Mouse (Mus musculus) limb, embryonic 11.5 days (tissue): ENCODE measurements around the gene Abhd4. TPM values are rescaled to one million over a fixed set of nuclear protein-coding genes. Genes with fewer than 3 reads are reported as not detected.

Experiments
- ATAC-seq: fragments of 200-750 bp; cut with Nextera tagmentation; 2 replicates; pipeline ENCODE4 v1.8.0; 2017; ENCODE audit warnings: low read depth; ENCODE audit not compliant: insufficient number of reproducible peaks, low FRiP score, low TSS enrichment
- DNase-seq: peaks from one replicate; pipeline ENCODE4 v3.0.0-alpha.2; 2015; ENCODE audit warnings: low spot score
- H3K27ac ChIP-seq: fragments of 300-500 bp; sonication (generic); replicated peaks from 2 replicates; pipeline ENCODE4 v1.5.1; 2014; ENCODE audit warnings: low read depth, mild to moderate bottlenecking, low read length
- H3K27me3 ChIP-seq: fragments of 300-500 bp; sonication (generic); 2 replicates; pipeline ENCODE4 v1.6.1; 2014; ENCODE audit warnings: mild to moderate bottlenecking, low read length, mixed read lengths; ENCODE audit not compliant: control insufficient read depth, insufficient read depth
- H3K36me3 ChIP-seq: fragments of 300-500 bp; sonication (generic); 2 replicates; pipeline ENCODE4 v1.6.1; 2014; ENCODE audit warnings: mild to moderate bottlenecking, low read length, moderate library complexity, mixed read lengths; ENCODE audit not compliant: control insufficient read depth, insufficient read depth
- H3K4me1 ChIP-seq: fragments of 300-500 bp; sonication (generic); 2 replicates; pipeline ENCODE4 v1.6.1; 2014; ENCODE audit warnings: low read length, mixed read lengths; ENCODE audit not compliant: control insufficient read depth, insufficient read depth
- H3K4me2 ChIP-seq: fragments of 300-500 bp; sonication (generic); 2 replicates; pipeline ENCODE4 v1.6.1; 2014; ENCODE audit warnings: low read depth, mild to moderate bottlenecking, moderate library complexity; ENCODE audit not compliant: severe bottlenecking
- H3K4me3 ChIP-seq: fragments of 300-500 bp; sonication (generic); 2 replicates; pipeline ENCODE4 v1.5.1; 2014; ENCODE audit warnings: low read depth, low read length
- H3K9ac ChIP-seq: fragments of 300-500 bp; sonication (generic); 2 replicates; pipeline ENCODE4 v1.6.1; 2014; ENCODE audit warnings: mild to moderate bottlenecking, low read length
- H3K9me3 ChIP-seq: fragments of 300-500 bp; sonication (generic); 2 replicates; pipeline ENCODE4 v1.6.1; 2016; ENCODE audit warnings: low read length; ENCODE audit not compliant: control insufficient read depth
- WGBS: fragments of 180-500 bp; shearing (Covaris S2); extraction: QIAGEN DNeasy Blood & Tissue Kit; methylation state at CpG from one replicate; pipeline ENCODE4 v1.1.7; 2014; 5-methylcytosine and 5-hydroxymethylcytosine counted together
- polyA plus RNA-seq: library from polyadenylated mRNA; unstranded; fragments of >200 nt; fragmentation: Nextera tagmentation; extraction: Ambion mirVana; gene quantifications from 2 replicates; pipeline ENCODE4 v1.2.1, GENCODE M21; 2014

The Abhd4 gene
- polyA plus RNA-seq, 1 experiment from 2014 or later = 38.9 TPM

GRCm38 (mm10) chr14:54209932-54210331 lies 44.1 kb upstream of the Abhd4 start:
- Histone ChIP-seq H3K9me3 (no peaks in the 10 kb centered on the region), H3K27me3 (no peaks in the 10 kb centered on the region), H3K4me3 (no peak overlapping the region), H3K4me2 (no peak overlapping the region), H3K9ac (no peak overlapping the region), H3K36me3 (no peaks in the 10 kb centered on the region), H3K27ac (no peak overlapping the region), H3K4me1 (no peaks in the 10 kb centered on the region)
- DNase-seq (no peak), ATAC-seq (no peak)
- WGBS = 80% methylated on average over 5 of the region's 5 CpGs

DNA sequence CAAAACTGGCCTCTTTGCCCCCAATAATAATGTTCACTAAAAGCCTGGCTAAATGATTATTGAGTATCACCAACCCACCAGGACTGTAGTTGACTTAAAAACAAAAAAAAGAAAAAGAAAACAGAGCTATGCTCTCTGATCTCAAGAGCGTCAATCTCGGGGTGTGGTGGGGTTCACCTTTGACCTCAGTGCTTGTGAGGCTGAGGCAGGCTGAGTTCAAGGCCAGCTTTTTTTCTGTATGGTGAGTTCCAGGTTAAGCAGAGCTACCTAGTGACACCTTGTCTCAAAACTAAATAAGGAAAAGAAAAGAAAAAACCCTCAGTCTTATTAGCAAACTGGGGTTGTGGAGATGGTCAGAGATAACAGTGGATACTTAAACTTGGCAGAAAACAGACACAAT lies 43.6 kb upstream of the Abhd4 start:
- DNase-seq = no peak
- no peaks in the 10 kb centered on the region for H3K4me1 ChIP-seq
- 96% methylated on average over 2 of the region's 2 CpGs for WGBS
- H3K4me3 ChIP-seq = no peak overlapping the region
- H3K27me3 ChIP-seq = no peaks in the 10 kb centered on the region
- no peaks in the 10 kb centered on the region for H3K36me3 ChIP-seq
- H3K27ac ChIP-seq = no peak overlapping the region
- no peak overlapping the region for H3K9ac ChIP-seq
- ATAC-seq = no peak
- no peak overlapping the region for H3K4me2 ChIP-seq
- H3K9me3 ChIP-seq = no peaks in the 10 kb centered on the region

DNA sequence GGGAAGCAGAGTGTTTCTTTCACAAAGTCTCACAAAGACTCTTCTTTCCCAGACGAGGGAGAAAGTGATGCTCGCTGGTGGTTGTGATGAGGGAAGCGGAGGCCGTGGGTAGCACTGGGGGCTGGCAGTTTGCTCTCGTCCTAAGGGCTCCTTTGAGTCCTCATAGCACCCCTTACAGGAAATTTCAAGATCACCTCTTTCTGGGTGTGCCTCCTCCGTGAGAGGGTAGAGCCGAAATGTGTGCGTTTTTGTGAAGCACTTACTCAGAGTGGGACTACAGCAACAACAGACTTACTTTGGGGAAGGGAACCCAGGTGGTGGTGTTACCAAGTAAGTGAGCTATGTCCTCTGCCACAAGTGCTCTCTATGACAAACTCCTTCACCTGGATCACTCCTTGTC lies 42.8 kb upstream of the Abhd4 start:
- 92% methylated on average over 8 of the region's 8 CpGs for WGBS
- no peaks in the 10 kb centered on the region for H3K4me1 ChIP-seq
- DNase-seq (no peak), ATAC-seq (no peak)
- no peaks in the 10 kb centered on the region for H3K36me3 ChIP-seq
- no peaks in the 10 kb centered on the region for H3K9me3 ChIP-seq
- H3K4me3 ChIP-seq = no peak overlapping the region
- no peak overlapping the region for H3K4me2 ChIP-seq
- no peak overlapping the region for H3K9ac ChIP-seq
- H3K27ac ChIP-seq = no peak overlapping the region
- no peaks in the 10 kb centered on the region for H3K27me3 ChIP-seq

DNA sequence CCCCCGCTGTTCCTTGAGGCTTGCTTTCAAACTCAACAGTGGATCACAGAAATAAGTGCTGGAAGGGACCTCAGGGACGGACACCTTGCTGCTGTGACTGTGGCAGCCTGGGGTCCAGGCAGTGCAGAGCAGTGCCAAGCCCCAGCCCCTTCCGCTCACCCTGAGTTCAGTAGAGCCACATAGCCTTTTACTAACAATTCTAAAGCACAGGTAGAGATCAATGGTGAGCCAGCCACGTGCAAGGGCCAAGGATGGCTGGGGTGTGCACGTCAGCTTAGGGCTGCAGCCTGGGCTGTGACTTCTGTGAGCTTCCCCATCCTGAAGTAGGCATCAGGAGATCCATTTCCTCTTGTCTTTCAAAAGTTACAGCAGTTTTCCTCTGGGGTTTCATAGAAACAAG lies 42.2 kb upstream of the Abhd4 start:
- no peaks in the 10 kb centered on the region for H3K9me3 ChIP-seq
- H3K27ac ChIP-seq = no peak overlapping the region
- DNase-seq (no peak), ATAC-seq (no peak)
- H3K36me3 ChIP-seq = no peaks in the 10 kb centered on the region
- H3K4me1 ChIP-seq = no peaks in the 10 kb centered on the region
- no peak overlapping the region for H3K4me2 ChIP-seq
- H3K4me3 ChIP-seq = no peak overlapping the region
- WGBS = 88% methylated on average over 5 of the region's 5 CpGs
- H3K9ac ChIP-seq = no peak overlapping the region
- H3K27me3 ChIP-seq = no peaks in the 10 kb centered on the region

- Histone ChIP-seq H3K4me2 (no peak overlapping the region), H3K36me3 (no peaks in the 10 kb centered on the region), H3K27me3 (no peaks in the 10 kb centered on the region), H3K4me1 (peaks cover 2% of the 10 kb centered on the region; the same call in 1 of the 2 replicates), H3K4me3 (no peak overlapping the region), H3K27ac (no peak overlapping the region), H3K9me3 (no peaks in the 10 kb centered on the region), H3K9ac (no peak overlapping the region)
- ATAC-seq (no peak), DNase-seq (no peak)
- WGBS = 93% methylated on average over 2 of the region's 2 CpGs
Measured at GRCm38 (mm10) chr14:54213734-54214133, 40.3 kb upstream of the Abhd4 start.

GRCm38 (mm10) chr14:54214477-54214876 lies 39.5 kb upstream of the Abhd4 start:
- H3K27ac ChIP-seq = no peak overlapping the region

DNA sequence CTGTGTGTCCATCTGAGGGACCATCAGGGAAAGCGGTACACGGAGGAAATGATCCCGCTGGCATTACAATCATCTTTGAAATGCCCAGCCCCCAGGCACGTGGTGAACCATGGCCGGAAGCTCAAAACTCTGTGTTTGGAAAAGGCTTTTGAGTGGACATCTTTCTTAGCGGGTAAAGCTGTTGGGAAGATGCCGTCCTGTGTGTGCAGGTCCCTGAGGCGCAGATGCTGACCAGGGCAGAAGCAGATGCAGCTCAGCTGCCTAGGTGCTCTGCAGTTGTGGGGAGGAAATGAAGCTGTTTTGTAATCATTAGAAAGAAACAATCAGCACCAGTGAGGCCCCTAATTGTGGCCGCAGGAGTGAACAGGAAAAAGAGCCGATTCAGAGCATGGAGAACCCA lies 39.1 kb upstream of the Abhd4 start:
- no peak overlapping the region for H3K4me3 ChIP-seq
- H3K27me3 ChIP-seq = no peaks in the 10 kb centered on the region
- no peaks in the 10 kb centered on the region for H3K9me3 ChIP-seq
- H3K9ac ChIP-seq = no peak overlapping the region
- no peak overlapping the region for H3K27ac ChIP-seq
- H3K4me1 ChIP-seq = peaks cover 8% of the 10 kb centered on the region
- no peak for DNase-seq
- H3K4me2 ChIP-seq = no peak overlapping the region
- no peaks in the 10 kb centered on the region for H3K36me3 ChIP-seq
- 65% methylated on average over 10 of the region's 10 CpGs for WGBS
- ATAC-seq = no peak

More at GRCm38 (mm10) chr14:54214477-54214876, 39.5 kb upstream of the Abhd4 start:
- no peak overlapping the region for H3K4me2 ChIP-seq
- H3K36me3 ChIP-seq = no peaks in the 10 kb centered on the region
- DNase-seq (no peak), ATAC-seq (no peak)
- no peak overlapping the region for H3K9ac ChIP-seq
- 29% methylated on average over 2 of the region's 2 CpGs for WGBS
- H3K4me3 ChIP-seq = no peak overlapping the region
- no peaks in the 10 kb centered on the region for H3K9me3 ChIP-seq
- H3K27me3 ChIP-seq = no peaks in the 10 kb centered on the region
- peaks cover 8% of the 10 kb centered on the region for H3K4me1 ChIP-seq

GRCm38 (mm10) chr14:54216126-54216525 lies 37.9 kb upstream of the Abhd4 start:
- WGBS = 78% methylated on average over 7 of the region's 7 CpGs
- H3K9ac ChIP-seq = no peak overlapping the region
- no peak overlapping the region for H3K4me2 ChIP-seq
- H3K4me1 ChIP-seq = peaks cover 8% of the 10 kb centered on the region
- no peaks in the 10 kb centered on the region for H3K9me3 ChIP-seq
- H3K36me3 ChIP-seq = no peaks in the 10 kb centered on the region
- no peak overlapping the region for H3K27ac ChIP-seq
- DNase-seq = no peak
- H3K27me3 ChIP-seq = no peaks in the 10 kb centered on the region
- ATAC-seq = no peak
- no peak overlapping the region for H3K4me3 ChIP-seq

DNA sequence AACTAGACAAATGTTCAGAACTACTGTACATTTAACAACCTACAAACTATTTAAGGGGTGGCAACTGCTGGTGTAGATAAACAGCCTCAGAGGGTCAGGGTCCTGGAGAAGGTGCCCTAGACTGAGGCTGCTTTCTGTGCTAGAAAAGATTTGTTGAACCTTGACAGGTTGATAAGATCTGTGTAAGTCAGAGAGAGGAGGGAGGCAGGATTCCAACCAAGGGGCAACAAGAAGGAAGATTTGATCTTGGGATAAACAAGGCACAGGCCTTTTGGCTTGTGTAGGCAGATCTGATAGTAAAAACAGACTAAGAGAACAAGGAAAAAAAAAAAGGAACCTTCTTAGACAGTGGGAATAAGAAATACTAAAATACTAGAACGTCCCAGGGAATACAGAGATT lies 35.8 kb upstream of the Abhd4 start:
- peaks cover 8% of the 10 kb centered on the region for H3K4me1 ChIP-seq
- no peak for DNase-seq
- no peaks in the 10 kb centered on the region for H3K27me3 ChIP-seq
- no peaks in the 10 kb centered on the region for H3K9me3 ChIP-seq
- no peak for ATAC-seq
- no peaks in the 10 kb centered on the region for H3K36me3 ChIP-seq
- no peak overlapping the region for H3K9ac ChIP-seq
- no peak overlapping the region for H3K4me2 ChIP-seq
- 62% methylated on average over 1 of the region's 1 CpGs for whole genome bisulfite sequencing
- no peak overlapping the region for H3K4me3 ChIP-seq
- no peak overlapping the region for H3K27ac ChIP-seq
